Mouse (Mus musculus) MEL (cell line): ENCODE measurements at regions not wholly inside any gene's neighbourhood (a gene's known extent, or its start where the extent isn't known, plus 50 kb on each side); places are given as distances from the start of the nearest gene placed in this dataset.

Source experiments
- CTCF ChIP-seq, 3 experiments: IDR thresholded peaks in 2 of 3; conservative IDR thresholded peaks in 1 of 3; 2 replicates each; pipeline ENCODE4 v1.5.1; 2011 to 2012; ENCODE audit warnings: low read length in 3 of 3, low read depth in 2 of 3, mild to moderate bottlenecking in 2 of 3, improper control_type of control experiment in 1 of 3, inconsistent platforms in 1 of 3, mixed read lengths in 1 of 3, moderate library complexity in 1 of 3; ENCODE audit not compliant: control insufficient read depth in 1 of 3, insufficient read depth in 1 of 3, poor library complexity in 1 of 3, severe bottlenecking in 1 of 3
- MAX ChIP-seq: IDR thresholded peaks from 2 replicates; pipeline ENCODE4 v1.6.1; 2011; ENCODE audit warnings: low read length, improper control_type of control experiment
- MEF2A ChIP-seq: IDR thresholded peaks from 2 replicates; pipeline ENCODE4 v1.6.1; 2014; ENCODE audit warnings: low read depth, mild to moderate bottlenecking, inconsistent platforms, low read length, improper control_type of control experiment; ENCODE audit not compliant: poor library complexity, insufficient replicate concordance, severe bottlenecking; ENCODE audit errors: extremely low read depth
- NELFE ChIP-seq: IDR thresholded peaks from 2 replicates; pipeline ENCODE4 v1.6.1; 2011; ENCODE audit warnings: low read depth, low read length, improper control_type of control experiment
- POLR2AphosphoS2 ChIP-seq: IDR thresholded peaks from 2 replicates; pipeline ENCODE4 v1.6.1; 2011; ENCODE audit warnings: low read length, improper control_type of control experiment

GRCm38 (mm10) chr12:32481051-32481450 lies 102.5 kb downstream of the Ccdc71l start:
- TF ChIP-seq NELFE, result no peak
- TF ChIP-seq CTCF (IDR thresholded peaks at IDR 0.05 in 2 of 3, conservative IDR thresholded peaks at IDR 0.05 in 1 of 3; ENCODE audit: control insufficient read depth in 1 of 3, insufficient read depth in 1 of 3, low read depth in 2 of 3, low read length in 3 of 3, poor library complexity in 1 of 3, severe bottlenecking in 1 of 3), result no peak
- no peak for TF ChIP-seq POLR2AphosphoS2
- no peak for TF ChIP-seq MEF2A
- no peak for TF ChIP-seq MAX
